Mouse (Mus musculus) heart, embryonic 16.5 days (tissue): ENCODE data around the gene Rdh1. TPM values are rescaled to one million over a fixed set of nuclear protein-coding genes. Genes with fewer than 3 reads are reported as not detected.
"Not testable (repeated sequence)": the region's sequence is repeated elsewhere in the genome, so short reads cannot be mapped to it uniquely, and the experiment has no call there.

Experiments
- ATAC-seq: fragments of 200-750 bp; cut with Nextera tagmentation; replicated peaks from 2 replicates; pipeline ENCODE4 v1.8.0; 2017; ENCODE audit warnings: moderate number of reproducible peaks; ENCODE audit not compliant: insufficient read depth, low FRiP score; ENCODE audit errors: extremely low read depth
- H3K27ac ChIP-seq: fragments of 300-500 bp; sonication (generic); 2 replicates; pipeline ENCODE4 v1.5.1; 2014; ENCODE audit warnings: mild to moderate bottlenecking, low read length, control low read depth, moderate library complexity
- H3K27me3 ChIP-seq: fragments of 300-500 bp; sonication (generic); 2 replicates; pipeline ENCODE4 v1.6.1; 2014; ENCODE audit warnings: low read length, mixed read lengths; ENCODE audit not compliant: control insufficient read depth, insufficient read depth
- H3K36me3 ChIP-seq: fragments of 300-500 bp; sonication (generic); 2 replicates; pipeline ENCODE4 v1.6.1; 2014; ENCODE audit not compliant: control insufficient read depth, insufficient read depth
- H3K4me1 ChIP-seq: fragments of 300-500 bp; sonication (generic); 2 replicates; pipeline ENCODE4 v1.6.1; 2014; ENCODE audit warnings: low read length, mixed read lengths; ENCODE audit not compliant: control insufficient read depth, insufficient read depth
- H3K4me2 ChIP-seq: fragments of 300-500 bp; sonication (generic); 2 replicates; pipeline ENCODE4 v1.6.1; 2014; ENCODE audit warnings: low read depth, mild to moderate bottlenecking, control low read depth, low read length
- H3K4me3 ChIP-seq: fragments of 300-500 bp; sonication (generic); 2 replicates; pipeline ENCODE4 v1.5.1; 2014; ENCODE audit warnings: mild to moderate bottlenecking, control low read depth, low read length
- H3K9ac ChIP-seq: fragments of 300-500 bp; sonication (generic); 2 replicates; pipeline ENCODE4 v1.6.1; 2014; ENCODE audit warnings: low read length, control low read depth
- H3K9me3 ChIP-seq: fragments of 300-500 bp; sonication (generic); replicated peaks from 2 replicates; pipeline ENCODE4 v1.6.1; 2016; ENCODE audit warnings: low read length; ENCODE audit not compliant: control insufficient read depth
- WGBS: fragments of 180-500 bp; shearing (Covaris S2); extraction: QIAGEN DNeasy Blood & Tissue Kit; methylation state at CpG from one replicate; pipeline ENCODE4 v1.1.7; 2014; 5-methylcytosine and 5-hydroxymethylcytosine counted together
- polyA plus RNA-seq: library from polyadenylated mRNA; unstranded; fragments of >200 nt; fragmentation: Nextera tagmentation; extraction: Ambion mirVana; gene quantifications from 2 replicates; pipeline ENCODE4 v1.2.1, GENCODE M21; 2015

Gene Rdh1
- polyA plus RNA-seq, 1 experiment from 2014 or later: not detected

DNA sequence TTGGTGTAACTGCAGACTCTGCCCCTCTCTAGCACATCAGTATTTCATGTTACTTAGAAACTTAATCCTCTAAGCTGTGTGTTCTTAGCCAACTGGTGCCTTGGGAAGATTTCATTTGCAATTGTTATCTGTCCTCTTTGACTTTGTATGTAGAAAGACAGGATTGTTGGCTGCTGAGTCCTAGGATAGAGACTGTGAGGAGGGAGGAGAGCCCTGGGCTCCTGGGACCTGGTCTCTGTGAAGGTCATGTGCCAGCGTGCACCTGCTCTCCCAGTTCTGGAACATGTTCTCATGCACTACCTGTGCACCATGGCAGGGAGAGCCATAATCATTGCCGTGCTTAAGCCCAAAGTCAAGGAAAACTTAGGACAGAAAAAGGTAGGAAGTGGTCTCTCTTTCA, 42.1 kb downstream of the Rdh1 start:
- no peaks in the 10 kb centered on the region for H3K27me3 ChIP-seq
- ATAC-seq: no peak
- H3K27ac ChIP-seq: no peak overlapping the region
- no peaks in the 10 kb centered on the region for H3K9me3 ChIP-seq
- WGBS: 85% methylated on average over 2 of the region's 2 CpGs
- H3K4me2 ChIP-seq: no peak overlapping the region
- H3K36me3 ChIP-seq: no peaks in the 10 kb centered on the region
- no peak overlapping the region for H3K9ac ChIP-seq
- no peak overlapping the region for H3K4me3 ChIP-seq
- no peaks in the 10 kb centered on the region for H3K4me1 ChIP-seq

DNA sequence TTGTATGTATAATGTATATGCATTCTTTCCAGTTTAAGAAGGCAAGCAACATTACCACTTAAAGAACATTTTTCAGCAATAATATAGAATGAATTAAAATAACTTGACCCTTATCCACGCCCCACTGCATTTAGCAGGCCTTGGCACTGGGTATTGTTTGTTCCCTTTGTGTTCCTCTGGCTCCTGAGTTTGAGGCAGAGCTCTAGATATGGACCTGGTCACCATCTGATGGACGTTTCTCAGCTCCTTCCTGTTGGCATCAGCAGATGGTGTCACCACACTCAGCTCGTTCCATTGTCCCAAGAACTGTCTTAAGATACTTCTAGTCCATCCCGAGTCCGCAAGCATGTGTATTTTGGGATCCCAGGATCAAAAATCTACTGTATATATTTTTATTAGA, 42.7 kb downstream of the Rdh1 start:
- H3K27ac ChIP-seq: no peak overlapping the region
- no peak overlapping the region for H3K9ac ChIP-seq
- ATAC-seq: no peak
- H3K36me3 ChIP-seq: no peaks in the 10 kb centered on the region
- 64% methylated on average over 5 of the region's 5 CpGs for WGBS
- H3K27me3 ChIP-seq: no peaks in the 10 kb centered on the region
- no peak overlapping the region for H3K4me3 ChIP-seq
- no peaks in the 10 kb centered on the region for H3K9me3 ChIP-seq
- H3K4me1 ChIP-seq: no peaks in the 10 kb centered on the region
- no peak overlapping the region for H3K4me2 ChIP-seq

DNA sequence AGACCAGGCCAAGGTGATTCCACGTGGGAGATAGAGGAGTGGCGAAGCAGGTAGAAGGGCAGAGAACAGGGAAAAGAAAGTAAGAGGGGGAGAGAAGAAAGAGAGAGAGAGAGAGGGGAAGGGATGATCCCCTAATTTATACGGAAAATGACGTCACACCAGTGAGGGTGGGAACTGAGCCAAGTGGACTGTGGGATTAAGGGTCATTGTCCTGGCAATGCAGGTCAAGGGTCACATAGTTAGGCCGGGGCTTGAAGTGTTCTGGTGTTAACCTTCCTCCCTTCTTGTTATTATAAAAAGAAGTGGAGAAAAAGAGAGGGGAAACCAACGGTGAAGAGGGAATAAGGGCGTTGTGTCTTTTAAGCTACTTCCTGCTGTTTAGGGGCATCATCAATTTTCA, 44.9 kb downstream of the Rdh1 start:
- Histone ChIP-seq H3K4me3 (no peak overlapping the region), H3K27me3 (no peaks in the 10 kb centered on the region), H3K27ac (no peak overlapping the region), H3K9ac (no peak overlapping the region), H3K36me3 (no peaks in the 10 kb centered on the region), H3K4me2 (no peak overlapping the region), H3K4me1 (no peaks in the 10 kb centered on the region), H3K9me3 (no peaks in the 10 kb centered on the region)
- WGBS: 64% methylated on average over 7 of the region's 7 CpGs
- no peak for ATAC-seq

DNA sequence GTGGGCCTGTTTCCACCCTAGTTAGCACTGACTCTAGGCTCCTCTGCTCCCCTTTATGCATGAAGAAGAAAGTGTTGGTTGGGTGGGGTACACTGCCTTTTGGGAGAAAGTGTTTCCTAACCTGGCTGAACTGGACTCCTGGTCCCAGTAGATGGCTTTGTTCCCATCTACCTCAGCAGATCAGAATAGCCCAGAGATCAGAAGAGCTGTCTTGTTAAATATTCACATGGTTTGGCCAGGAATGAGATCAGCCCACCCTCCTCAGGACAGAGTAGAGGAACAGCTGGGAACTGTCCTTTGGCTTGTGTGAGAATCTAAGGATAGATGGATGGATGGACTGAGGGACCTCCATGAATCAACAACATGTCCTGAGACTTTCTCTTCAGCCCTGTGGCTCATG, 56.4 kb downstream of the Rdh1 start:
- no peaks in the 10 kb centered on the region for H3K27me3 ChIP-seq
- H3K9ac ChIP-seq: no peak overlapping the region
- H3K27ac ChIP-seq: no peak overlapping the region
- H3K4me1 ChIP-seq: no peaks in the 10 kb centered on the region
- H3K9me3 ChIP-seq: no peaks in the 10 kb centered on the region; the same call in 1 of the 2 replicates
- H3K36me3 ChIP-seq: no peaks in the 10 kb centered on the region
- H3K4me3 ChIP-seq: no peak overlapping the region
- H3K4me2 ChIP-seq: no peak overlapping the region
- ATAC-seq: no peak

DNA sequence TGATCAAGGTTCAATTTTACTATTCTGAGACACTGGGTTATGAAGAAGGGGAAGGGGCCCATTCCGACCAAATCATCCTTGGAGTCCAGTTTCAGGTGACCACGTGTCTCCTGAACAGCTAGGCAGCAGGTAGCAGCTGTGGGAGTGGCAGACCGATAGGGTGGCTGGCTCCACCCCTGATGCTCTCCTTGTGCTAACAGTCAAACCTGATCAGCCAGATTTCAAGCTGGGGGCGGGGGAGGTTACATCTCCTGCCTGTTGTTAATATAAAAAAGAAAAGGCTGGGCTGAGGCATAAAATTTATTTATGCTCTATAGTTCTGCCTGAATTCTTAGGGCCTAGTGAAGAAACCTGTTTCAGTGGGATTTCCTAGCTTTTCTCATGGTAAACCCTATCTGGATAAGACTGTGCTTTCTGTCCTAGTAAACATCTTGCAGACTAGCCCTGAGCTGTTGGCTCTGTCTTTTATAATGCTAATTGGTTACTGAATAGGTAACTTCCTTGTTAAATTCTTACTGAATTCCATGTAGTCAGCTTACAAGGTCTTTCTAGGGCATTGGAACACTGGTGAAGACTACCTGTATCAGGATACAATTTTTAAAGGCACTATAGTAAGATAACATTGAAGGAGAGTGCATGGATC, 57.9 kb downstream of the Rdh1 start:
- WGBS: 69% methylated on average over 4 of the region's 4 CpGs
- ATAC-seq, H3K4me2 ChIP-seq, H3K9me3 ChIP-seq, H3K27ac ChIP-seq, H3K4me1 ChIP-seq, H3K36me3 ChIP-seq, H3K9ac ChIP-seq, H3K27me3 ChIP-seq, H3K4me3 ChIP-seq: not testable (repeated sequence)

Other genes with a start within 250 kb of the Rdh1 start
- 59.8 and 72.0 TPM in 2 replicates for gene Ndufa4l2, start 244.8 kb upstream of the Rdh1 start, polyA plus RNA-seq
- 127 and 132 TPM in 2 replicates for gene Shmt2, start 237.3 kb upstream of the Rdh1 start, polyA plus RNA-seq
- gene Nxph4, start 225.2 kb upstream of the Rdh1 start, polyA plus RNA-seq: 1.2 and 1.4 TPM in 2 replicates
- 33.4 and 34.4 TPM in 2 replicates for gene Lrp1, start 138.6 kb upstream of the Rdh1 start, polyA plus RNA-seq
- gene Stat6, start 116.7 kb upstream of the Rdh1 start, polyA plus RNA-seq: 36.1 and 36.7 TPM in 2 replicates
- gene Nemp1, start 92.8 kb upstream of the Rdh1 start, polyA plus RNA-seq: 8.3 and 8.7 TPM in 2 replicates
- gene Nab2, start 91.2 kb upstream of the Rdh1 start, polyA plus RNA-seq: 10.9 and 12.7 TPM in 2 replicates
- gene Myo1a, start 54.6 kb upstream of the Rdh1 start, polyA plus RNA-seq: 0.21 and 1.8 TPM in 2 replicates
- 0.74 TPM in 1 of 2 replicates, not detected in the other for gene Tac2, start 35.2 kb upstream of the Rdh1 start, polyA plus RNA-seq
- gene Zbtb39, start 20.2 kb upstream of the Rdh1 start, polyA plus RNA-seq: 1.4 and 1.6 TPM in 2 replicates
- gene Gpr182, start 8.0 kb upstream of the Rdh1 start, polyA plus RNA-seq: 16.1 and 19.0 TPM in 2 replicates
- not detected in 2 replicates for gene Rdh16f1, start 66 bp downstream of the Rdh1 start, polyA plus RNA-seq
- gene Rdh9, start 16.7 kb downstream of the Rdh1 start, polyA plus RNA-seq: 0.09 and 0.24 TPM in 2 replicates
- not detected in 2 replicates for gene Rdh16, start 41.4 kb downstream of the Rdh1 start, polyA plus RNA-seq
- gene Rdh19, start 90.2 kb downstream of the Rdh1 start, polyA plus RNA-seq: not detected in 2 replicates
- gene Rdh16f2, start 106.8 kb downstream of the Rdh1 start, polyA plus RNA-seq: not detected in 2 replicates
- not detected in 2 replicates for gene Rdh7, start 129.1 kb downstream of the Rdh1 start, polyA plus RNA-seq
- gene Sdr9c7, start 138.8 kb downstream of the Rdh1 start, polyA plus RNA-seq: not detected in 2 replicates
- not detected in 2 replicates for gene Hsd17b6, start 247.9 kb downstream of the Rdh1 start, polyA plus RNA-seq